Mouse (Mus musculus) brain, embryonic 18.5 days (tissue): Measurements from ENCODE around the gene Gm45208.

Experiments used
- DNase-seq: peaks from one replicate; pipeline ENCODE4 v3.0.0-alpha.2; 2012; ENCODE audit warnings: low read depth, low spot score

The Gm45208 gene

GRCm38 (mm10) chrX:7772766-7773165 is 50.7 kb downstream of the Gm45208 start:
- no peak for DNase-seq

- DNase-seq = no peak
Observed at GRCm38 (mm10) chrX:7775501-7776205, 53.6 kb downstream of the Gm45208 start.

- DNase-seq = no peak
Observed at GRCm38 (mm10) chrX:7776329-7777082, 54.5 kb downstream of the Gm45208 start.

- DNase-seq = no peak
Observed at GRCm38 (mm10) chrX:7778450-7779244, 56.6 kb downstream of the Gm45208 start.

- no peak for DNase-seq
Observed at GRCm38 (mm10) chrX:7779294-7779693, 57.2 kb downstream of the Gm45208 start.
